Mouse (Mus musculus): ENCODE results near the gene Tnfrsf1a.

DNA sequence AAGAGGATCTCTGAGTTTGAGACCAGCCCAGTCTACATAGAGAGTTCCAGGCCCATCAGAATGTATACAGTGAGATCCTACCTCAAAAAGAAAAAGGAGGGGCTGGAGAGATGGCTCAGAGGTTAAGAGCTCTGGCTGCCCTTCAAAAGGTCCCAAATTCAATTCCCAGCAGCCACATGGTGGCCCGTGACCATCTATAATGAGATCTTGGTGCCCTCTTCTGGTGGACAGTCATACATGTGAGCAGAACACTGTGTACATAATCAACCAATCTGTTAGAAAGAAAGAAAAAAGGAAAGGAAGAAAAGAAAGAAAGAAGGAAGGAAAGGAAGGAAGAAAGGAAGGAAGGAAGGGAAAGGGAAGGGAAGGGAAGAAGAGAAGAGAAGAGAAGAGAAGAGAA, 17.0 kb downstream of the Tnfrsf1a start:
- TF ChIP-seq CTCF (IDR thresholded peaks at IDR 0.05; ENCODE audit: borderline replicate concordance, control insufficient read depth, extremely low read depth, insufficient read depth, low read length, poor library complexity), result no peak
- no peak for TF ChIP-seq POLR2A (IDR thresholded peaks at IDR 0.05; ENCODE audit: control insufficient read depth, extremely low read depth, insufficient read depth, low read length, poor library complexity)

Data from thymus, adult 2 months (tissue).